Mouse (Mus musculus): ENCODE measurements around the gene Ptgds. TPM values are rescaled to one million over a fixed set of nuclear protein-coding genes. Genes with fewer than 3 reads are reported as not detected.

Ptgds gene
- total and polyA plus RNA-seq, 3 experiments, result 0.37 to 0.46 TPM; not detected in 1

- Histone ChIP-seq H3K4me3 (replicated peaks in 1 of 3; ENCODE audit: low read depth in 2 of 3, low read length in 2 of 3, poor library complexity in 1 of 3) (no peak overlapping the region), H3K4me2 (ENCODE audit: insufficient read depth, low read depth, poor library complexity, severe bottlenecking) (no peak overlapping the region), H3K36me3 (replicated peaks in 1 of 2; ENCODE audit: control insufficient read depth in 1 of 2, insufficient read depth in 1 of 2, low read length in 1 of 2) (peaks cover 32 to 51% of the 10 kb centered on the region in 2 experiments), H3K9me3 (replicated peaks; ENCODE audit: low read length) (no peaks in the 10 kb centered on the region), H3K27ac (ENCODE audit: insufficient read depth, low read depth) (no peak overlapping the region), H3K4me1 (ENCODE audit: control insufficient read depth in 1 of 2, insufficient read depth in 2 of 2) (peaks cover 12 to 18% of the 10 kb centered on the region in 2 experiments), H3K79me2 (replicated peaks; ENCODE audit: control insufficient read depth, extremely low read depth, insufficient read depth, poor library complexity, severe bottlenecking) (peaks cover 7% of the 10 kb centered on the region; the same call in 1 of the 2 replicates), H3K9ac (ENCODE audit: insufficient read depth, low read depth) (no peak overlapping the region), H3K27me3 (replicated peaks) (no peaks in the 10 kb centered on the region)
- no peak for TF ChIP-seq KAT2A (IDR thresholded peaks at IDR 0.05; ENCODE audit: insufficient replicate concordance, low read length)
- DNase-seq (ENCODE audit: extremely low read depth), result no peak
- in situ Hi-C loops (cut with MboI; ENCODE audit: low pct_ligation_motif_present, low pct_unique_long_range_greater_than_20kb, low sequenced_read_pairs), result no loop called here
- dilution Hi-C loops (cut with MboI; ENCODE audit: extremely low pct_ligation_motif_present, extremely low pct_unique_long_range_greater_than_20kb, low sequenced_read_pairs), result no loop called here
Observed at GRCm38 (mm10) chr2:25505860-25506259, 36.0 kb upstream of the Ptgds start.

- Histone ChIP-seq H3K27me3 (replicated peaks) (no peaks in the 10 kb centered on the region), H3K36me3 (replicated peaks in 1 of 2; ENCODE audit: control insufficient read depth in 1 of 2, insufficient read depth in 1 of 2, low read length in 1 of 2) (peaks cover 32 to 51% of the 10 kb centered on the region in 2 experiments), H3K9ac (ENCODE audit: insufficient read depth, low read depth) (no peak overlapping the region), H3K4me3 (replicated peaks in 1 of 3; ENCODE audit: low read depth in 2 of 3, low read length in 2 of 3, poor library complexity in 1 of 3) (no peak overlapping the region), H3K27ac (ENCODE audit: insufficient read depth, low read depth) (no peak overlapping the region), H3K79me2 (replicated peaks; ENCODE audit: control insufficient read depth, extremely low read depth, insufficient read depth, poor library complexity, severe bottlenecking) (peaks cover 8% of the 10 kb centered on the region; the same call in 1 of the 2 replicates), H3K4me1 (ENCODE audit: control insufficient read depth in 1 of 2, insufficient read depth in 2 of 2) (peaks cover 14 to 22% of the 10 kb centered on the region in 2 experiments), H3K4me2 (ENCODE audit: insufficient read depth, low read depth, poor library complexity, severe bottlenecking) (no peak overlapping the region), H3K9me3 (replicated peaks; ENCODE audit: low read length) (no peaks in the 10 kb centered on the region)
- in situ Hi-C loops (cut with MboI; ENCODE audit: low pct_ligation_motif_present, low pct_unique_long_range_greater_than_20kb, low sequenced_read_pairs) (no loop called here), dilution Hi-C loops (cut with MboI; ENCODE audit: extremely low pct_ligation_motif_present, extremely low pct_unique_long_range_greater_than_20kb, low sequenced_read_pairs) (no loop called here)
- no peak for TF ChIP-seq RCOR1 (conservative IDR thresholded peaks at IDR 0.05; ENCODE audit: low read depth, low read length)
- TF ChIP-seq MYC (IDR thresholded peaks at IDR 0.05; ENCODE audit: low read depth, low read length), result no peak
- no peak for TF ChIP-seq CTCF (conservative IDR thresholded peaks at IDR 0.05 in 1 of 2, IDR thresholded peaks at IDR 0.05 in 1 of 2; ENCODE audit: low read depth in 2 of 2, low read length in 2 of 2)
- TF ChIP-seq POLR2AphosphoS2 (IDR thresholded peaks at IDR 0.05; ENCODE audit: low read depth, low read length), result no peak
- TF ChIP-seq PAX5 (IDR thresholded peaks at IDR 0.05; ENCODE audit: low read length), result no peak
- DNase-seq (ENCODE audit: extremely low read depth), result no peak
Observed at GRCm38 (mm10) chr2:25505000-25505399, 35.2 kb upstream of the Ptgds start.

GRCm38 (mm10) chr2:25504538-25504937 is 34.7 kb upstream of the Ptgds start:
- Histone ChIP-seq H3K27ac (ENCODE audit: insufficient read depth, low read depth) (no peak overlapping the region), H3K4me3 (replicated peaks in 1 of 3; ENCODE audit: low read depth in 2 of 3, low read length in 2 of 3, poor library complexity in 1 of 3) (no peak overlapping the region), H3K4me1 (ENCODE audit: control insufficient read depth in 1 of 2, insufficient read depth in 2 of 2) (peaks cover 15 to 26% of the 10 kb centered on the region in 2 experiments), H3K79me2 (replicated peaks; ENCODE audit: control insufficient read depth, extremely low read depth, insufficient read depth, poor library complexity, severe bottlenecking) (peaks cover 8% of the 10 kb centered on the region; the same call in 1 of the 2 replicates), H3K36me3 (replicated peaks in 1 of 2; ENCODE audit: control insufficient read depth in 1 of 2, insufficient read depth in 1 of 2, low read length in 1 of 2) (peaks cover 32 to 51% of the 10 kb centered on the region in 2 experiments), H3K4me2 (ENCODE audit: insufficient read depth, low read depth, poor library complexity, severe bottlenecking) (no peak overlapping the region), H3K27me3 (replicated peaks) (no peaks in the 10 kb centered on the region), H3K9ac (ENCODE audit: insufficient read depth, low read depth) (no peak overlapping the region), H3K9me3 (replicated peaks; ENCODE audit: low read length) (no peaks in the 10 kb centered on the region)
- no peak for TF ChIP-seq NELFE (IDR thresholded peaks at IDR 0.05; ENCODE audit: low read depth, low read length)
- no peak for TF ChIP-seq PAX5 (IDR thresholded peaks at IDR 0.05; ENCODE audit: low read length)
- no peak for TF ChIP-seq RAD21 (IDR thresholded peaks at IDR 0.05; ENCODE audit: low read depth, low read length)
- TF ChIP-seq JUN (IDR thresholded peaks at IDR 0.05; ENCODE audit: insufficient read depth, low read depth, low read length), result no peak
- TF ChIP-seq MAX (IDR thresholded peaks at IDR 0.05; ENCODE audit: low read length), result no peak
- no peak for TF ChIP-seq ELF1 (IDR thresholded peaks at IDR 0.05; ENCODE audit: low read depth, low read length)
- no peak for TF ChIP-seq MYC (IDR thresholded peaks at IDR 0.05; ENCODE audit: low read depth, low read length)
- no peak for TF ChIP-seq MEF2A (IDR thresholded peaks at IDR 0.05; ENCODE audit: borderline replicate concordance, low read depth, low read length)
- no peak for TF ChIP-seq JUND (conservative IDR thresholded peaks at IDR 0.05; ENCODE audit: low read depth, low read length)
- in situ Hi-C loops (cut with MboI; ENCODE audit: low pct_ligation_motif_present, low pct_unique_long_range_greater_than_20kb, low sequenced_read_pairs), result no loop called here
- dilution Hi-C loops (cut with MboI; ENCODE audit: extremely low pct_ligation_motif_present, extremely low pct_unique_long_range_greater_than_20kb, low sequenced_read_pairs), result no loop called here
- no peak for DNase-seq (ENCODE audit: extremely low read depth)

Data from CH12.LX (cell line).